Mouse (Mus musculus) liver, embryonic 14.5 days (tissue): ENCODE measurements around the gene Daxx. TPM values are rescaled to one million over a fixed set of nuclear protein-coding genes. Genes with fewer than 3 reads are reported as not detected.

Source experiments
- ATAC-seq: fragments of 200-750 bp; cut with Nextera tagmentation; 2 replicates; pipeline ENCODE4 v1.8.0; 2017; ENCODE audit warnings: moderate number of reproducible peaks, mild to moderate bottlenecking, moderate library complexity; ENCODE audit not compliant: insufficient read depth
- DNase-seq, 3 experiments: peaks; one replicate each; pipeline ENCODE4 v3.0.0-alpha.2; 2012 to 2013; ENCODE audit warnings: low read depth in 3 of 3, low spot score in 3 of 3
- H3K27ac ChIP-seq: fragments of 300-500 bp; sonication (generic); 2 replicates; pipeline ENCODE4 v1.5.1; 2014; ENCODE audit warnings: moderate library complexity, mild to moderate bottlenecking, control low read depth, inconsistent platforms
- H3K27me3 ChIP-seq: fragments of 300-500 bp; sonication (generic); 2 replicates; pipeline ENCODE4 v1.6.1; 2014; ENCODE audit warnings: mild to moderate bottlenecking, low read length, moderate library complexity; ENCODE audit not compliant: control insufficient read depth, insufficient read depth
- H3K36me3 ChIP-seq: fragments of 300-500 bp; sonication (generic); replicated peaks from 2 replicates; pipeline ENCODE4 v1.6.1; 2014; ENCODE audit warnings: low read depth; ENCODE audit not compliant: control insufficient read depth, insufficient read depth
- H3K4me1 ChIP-seq, 2 experiments: fragments of 200-500 bp in 1 of 2; fragments of 300-500 bp in 1 of 2; sonication (generic) in 1 of 2; replicated peaks; 2 replicates each; pipeline ENCODE4 v1.6.1; 2012 to 2014; ENCODE audit warnings: antibody characterized with exemption in 1 of 2, inconsistent platforms in 1 of 2, low read length in 1 of 2; ENCODE audit not compliant: control insufficient read depth in 2 of 2, insufficient read depth in 2 of 2
- H3K4me2 ChIP-seq: fragments of 300-500 bp; sonication (generic); 2 replicates; pipeline ENCODE4 v1.6.1; 2014; ENCODE audit warnings: low read depth, mild to moderate bottlenecking, control low read depth, moderate library complexity
- H3K4me3 ChIP-seq, 2 experiments: fragments of 200-500 bp in 1 of 2; fragments of 300-500 bp in 1 of 2; sonication (generic) in 1 of 2; 2 replicates each; pipeline ENCODE4 v1.5.1; 2012 to 2014; ENCODE audit warnings: low read depth in 2 of 2, low read length in 2 of 2, mild to moderate bottlenecking in 2 of 2, control low read depth in 1 of 2, inconsistent platforms in 1 of 2, moderate library complexity in 1 of 2; ENCODE audit not compliant: insufficient read depth in 1 of 2
- H3K9ac ChIP-seq: fragments of 300-500 bp; sonication (generic); replicated peaks from 2 replicates; pipeline ENCODE4 v1.6.1; 2014; ENCODE audit warnings: mild to moderate bottlenecking, control low read depth, moderate library complexity
- H3K9me3 ChIP-seq: fragments of 300-500 bp; sonication (generic); 2 replicates; pipeline ENCODE4 v1.6.1; 2016; ENCODE audit warnings: low read length, mixed read lengths; ENCODE audit not compliant: control insufficient read depth
- CTCF ChIP-seq: IDR thresholded peaks from 2 replicates; pipeline ENCODE4 v1.5.1; 2016; ENCODE audit warnings: antibody characterized with exemption, low read depth, control low read depth
- EP300 ChIP-seq: IDR thresholded peaks from 2 replicates; pipeline ENCODE4 v1.6.1; 2016; ENCODE audit warnings: antibody characterized with exemption, low read depth
- WGBS: fragments of 180-500 bp; shearing (Covaris S2); extraction: QIAGEN DNeasy Blood & Tissue Kit; methylation state at CpG from one replicate; pipeline ENCODE4 v1.1.7; 2014; ENCODE audit not compliant: insufficient replicate concordance; 5-methylcytosine and 5-hydroxymethylcytosine counted together
- polyA plus RNA-seq, 2 experiments: library from polyadenylated mRNA; depleted of rRNA in 1 of 2; stranded (reverse) in 1 of 2; unstranded in 1 of 2; fragments of >200 nt; fragmentation: Nextera tagmentation in 1 of 2; extraction: Ambion mirVana in 1 of 2; gene quantifications; 2 replicates each; pipeline versions ENCODE4 v1.2.1 to v1.2.3; 2012 to 2014

Daxx gene
- polyA plus RNA-seq, 2 experiments, result 14.7 to 15.3 TPM

- no peak for ATAC-seq
- WGBS, result 89% methylated on average over 15 of the region's 15 CpGs
- TF ChIP-seq EP300, result no peak
- no peak for TF ChIP-seq CTCF
- Histone ChIP-seq H3K4me2 (no peak overlapping the region), H3K9ac (0 out of 2 replicates have a peak overlapping the region, but pooled peaks have one; percentile 23), H3K4me1 (peaks cover 2 to 3% of the 10 kb centered on the region in 2 experiments; a peak in 2 of 4 replicates), H3K9me3 (no peaks in the 10 kb centered on the region), H3K27me3 (no peaks in the 10 kb centered on the region), H3K36me3 (peaks cover 2% of the 10 kb centered on the region), H3K27ac (no peak overlapping the region), H3K4me3 (no peak overlapping the region)
- no peak for DNase-seq
These were observed 23.8 kb downstream of the Daxx start for GRCm38 (mm10) chr17:33932970-33933369.

GRCm38 (mm10) chr17:33935422-33936055 is 26.3 kb downstream of the Daxx start:
- Histone ChIP-seq H3K4me2 (no peak overlapping the region), H3K9me3 (no peaks in the 10 kb centered on the region), H3K4me3 (no peak overlapping the region), H3K27me3 (no peaks in the 10 kb centered on the region), H3K36me3 (peaks cover 2% of the 10 kb centered on the region), H3K27ac (no peak overlapping the region), H3K4me1 (peaks cover 3 to 8% of the 10 kb centered on the region in 2 experiments; a peak in 3 of 4 replicates), H3K9ac (no peak overlapping the region)
- 81% methylated on average over 21 of the region's 21 CpGs for WGBS
- DNase-seq, result no peak
- TF ChIP-seq CTCF (no peak), EP300 (no peak)
- no peak for ATAC-seq

GRCm38 (mm10) chr17:33936993-33937392 is 27.8 kb downstream of the Daxx start:
- Histone ChIP-seq H3K4me3 (no peak overlapping the region), H3K9me3 (no peaks in the 10 kb centered on the region), H3K27me3 (no peaks in the 10 kb centered on the region), H3K27ac (no peak overlapping the region), H3K4me2 (no peak overlapping the region), H3K36me3 (peaks cover 2% of the 10 kb centered on the region), H3K9ac (no peak overlapping the region), H3K4me1 (peaks cover 5 to 12% of the 10 kb centered on the region in 2 experiments; a peak in 3 of 4 replicates)
- ATAC-seq (no peak), DNase-seq (no peak)
- TF ChIP-seq CTCF (no peak), EP300 (no peak)
- WGBS, result 78% methylated on average over 15 of the region's 15 CpGs

GRCm38 (mm10) chr17:33938783-33939182 is 29.6 kb downstream of the Daxx start:
- peak overlapping the region; percentile 77 for H3K4me2 ChIP-seq
- DNase-seq (no peak), ATAC-seq (no peak)

GRCm38 (mm10) chr17:33940206-33940805 is 31.1 kb downstream of the Daxx start, which contains the start of the genes Pfdn6 and Wdr46:
Gene Pfdn6, minus strand, starts transcription at chr17:33940343.
Gene Wdr46, plus strand, starts transcription at chr17:33940660.
- DNase-seq (peak; percentile 86 to 92 (median 89)), ATAC-seq (peak; percentile 90)
- H3K9me3 ChIP-seq, result no peaks in the 10 kb centered on the region
- no peaks in the 10 kb centered on the region for H3K27me3 ChIP-seq
- no peak for TF ChIP-seq EP300
- no peak for TF ChIP-seq CTCF
- peak within 1 kb of the TSS; percentile 91 for H3K9ac ChIP-seq
- under 1% methylated on average over 36 of the region's 36 CpGs for WGBS
- H3K36me3 ChIP-seq, result no peaks in the 10 kb centered on the region; the same call in none of the 2 replicates
- H3K4me1 ChIP-seq, result peaks cover 5 to 12% of the 10 kb centered on the region in 2 experiments; a peak in 3 of 4 replicates
- peak within 1 kb of the TSS; percentile 67 for H3K27ac ChIP-seq
- H3K4me3 ChIP-seq, result peak within 1 kb of the TSS; percentile 97 to 99
- peak within 1 kb of the TSS; percentile 77 for H3K4me2 ChIP-seq

More at GRCm38 (mm10) chr17:33938783-33939182, 29.6 kb downstream of the Daxx start:
- no peaks in the 10 kb centered on the region for H3K9me3 ChIP-seq
- H3K4me1 ChIP-seq, result peaks cover 5 to 12% of the 10 kb centered on the region in 2 experiments; a peak in 3 of 4 replicates
- H3K9ac ChIP-seq, result peak overlapping the region; percentile 23; the same call in 1 of the 2 replicates
- TF ChIP-seq EP300, result no peak
- no peak for TF ChIP-seq CTCF
- H3K36me3 ChIP-seq, result no peaks in the 10 kb centered on the region; the same call in none of the 2 replicates
- 69% methylated on average over 11 of the region's 11 CpGs for WGBS
- no peak overlapping the region for H3K27ac ChIP-seq
- no peaks in the 10 kb centered on the region for H3K27me3 ChIP-seq
- H3K4me3 ChIP-seq, result peak overlapping the region; percentile 97 to 99; a peak in 3 of 4 replicates
